In the genomic region with DNA sequence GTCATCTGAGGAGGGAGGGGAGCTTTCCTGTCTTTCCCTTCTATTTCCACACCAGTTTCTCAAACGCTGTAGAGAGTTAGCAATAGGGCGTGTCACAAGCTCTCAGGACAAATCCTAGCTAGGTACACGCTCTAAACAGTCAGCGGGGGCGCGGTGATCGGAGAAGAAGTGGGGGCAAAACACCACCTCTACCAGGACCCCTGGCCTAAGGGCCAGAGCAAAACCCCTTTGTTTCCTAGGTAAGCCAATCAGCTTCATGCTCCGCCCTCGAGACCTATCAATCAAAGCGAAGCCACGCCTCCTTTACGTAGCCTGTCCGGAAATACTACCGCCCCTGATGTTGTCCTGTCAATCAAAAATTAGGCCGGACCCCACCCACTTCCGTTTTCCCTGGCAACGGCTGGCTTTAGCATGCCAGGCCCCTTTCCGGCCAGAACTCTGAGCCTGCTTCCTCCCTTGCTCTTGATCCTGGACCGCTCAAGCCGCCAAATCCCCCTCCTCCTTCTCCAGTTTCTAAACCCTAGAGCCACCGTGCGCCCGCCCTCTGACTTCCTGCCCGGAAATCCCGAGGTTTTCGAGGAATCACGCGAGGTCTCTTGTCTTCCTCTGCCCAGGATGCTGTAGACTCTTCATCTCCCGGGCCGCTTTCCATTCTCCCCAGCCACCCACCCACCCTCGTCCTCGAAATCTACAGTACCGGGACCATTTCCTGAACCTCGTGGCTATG, we compare ENCODE assay signal across 1 mouse cellular context.
A peak's percentile ranks its signal among the peaks of the same experiment; 100 is the strongest.
TF ChIP-seq lines count a peak whose summit lies in the region.

No protein-coding gene starts in this region.

TF ChIP-seq in ES-E14, 5 proteins besides CTCF, POLR2A, EP300 and RAD21:
- no peak for TF ChIP-seq ZNF384 (IDR thresholded peaks at IDR 0.05; ENCODE audit: low read depth, low read length)
- peak; percentile 84; the same call in 1 of the 2 replicates for TF ChIP-seq CHD2 (IDR thresholded peaks at IDR 0.05; ENCODE audit: low read depth, low read length)
